Mouse (Mus musculus) colon, adult 2 months (tissue): ENCODE results near the gene Tmem200b. TPM values are rescaled to one million over a fixed set of nuclear protein-coding genes. Genes with fewer than 3 reads are reported as not detected.

Experiments used
- polyA plus RNA-seq: library from polyadenylated mRNA; depleted of rRNA; stranded (reverse); fragments of >200 nt; gene quantifications from 2 replicates; pipeline ENCODE4 v1.2.3, GENCODE M21; 2012; rRNA removed

Gene Tmem200b
- polyA plus RNA-seq, result 59.3 and 70.1 TPM in 2 replicates

GRCm38 (mm10) chr4:131921461-131922346, at the start of gene Tmem200b:
TSS of gene Tmem200b (plus strand) at chr4:131921771.

GRCm38 (mm10) chr4:131873293-131874168, 48.0 kb upstream of the Tmem200b start, which contains the start of gene Srsf4:
TSS of gene Srsf4 (plus strand) at chr4:131873617.

Other genes with a start within 250 kb of the Tmem200b start
- 16.3 and 18.0 TPM in 2 replicates for gene Ptpru, start 83.5 kb upstream of the Tmem200b start, polyA plus RNA-seq
- gene Mecr, start 78.3 kb upstream of the Tmem200b start, polyA plus RNA-seq, result 83.1 and 97.5 TPM in 2 replicates
- 29.4 and 33.5 TPM in 2 replicates for gene Srsf4, start 48.2 kb upstream of the Tmem200b start, polyA plus RNA-seq
- gene Gm10300, start 152.9 kb downstream of the Tmem200b start, polyA plus RNA-seq, result 0.13 and 0.19 TPM in 2 replicates
- gene Epb41, start 153.6 kb downstream of the Tmem200b start, polyA plus RNA-seq, result 21.9 and 22.1 TPM in 2 replicates
- gene Oprd1, start 222.7 kb downstream of the Tmem200b start, polyA plus RNA-seq, result 1.2 and 1.3 TPM in 2 replicates